Mouse (Mus musculus): ENCODE measurements around the gene Kcng3. TPM values are rescaled to one million over a fixed set of nuclear protein-coding genes. Genes with fewer than 3 reads are reported as not detected.

The Kcng3 gene
- polyA plus RNA-seq, 1 experiment from 2014 or later, result 0.05 TPM

DNA sequence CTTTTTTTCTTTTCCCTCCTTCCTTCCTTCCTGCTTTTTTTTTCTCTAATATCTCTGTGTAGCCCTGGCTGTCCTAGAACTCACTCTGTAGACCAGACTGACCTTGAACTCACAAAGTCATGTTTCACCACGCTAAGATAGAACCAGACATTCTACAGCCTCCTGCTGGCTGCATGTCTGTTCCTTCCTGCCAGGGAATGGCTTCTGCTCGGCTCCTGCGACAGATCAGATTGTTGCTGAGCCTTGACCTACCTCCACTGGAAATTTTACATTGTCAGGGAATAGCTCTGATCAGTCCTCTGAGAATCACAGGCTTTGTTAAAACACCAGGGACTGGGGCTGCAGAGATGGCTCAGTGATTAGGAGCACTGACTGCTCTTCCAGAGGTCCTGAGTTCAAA lies 24.0 kb upstream of the Kcng3 start:
- H3K9me3 ChIP-seq (ENCODE audit: control insufficient read depth, low read length), result no peaks in the 10 kb centered on the region
- H3K36me3 ChIP-seq (ENCODE audit: control insufficient read depth, insufficient read depth, low read length), result no peaks in the 10 kb centered on the region
- no peak overlapping the region for H3K4me3 ChIP-seq (ENCODE audit: low read depth, low read length)
- ATAC-seq (ENCODE audit: low FRiP score), result no peak
- H3K9ac ChIP-seq (ENCODE audit: low read depth, low read length), result no peak overlapping the region
- WGBS, result 81% methylated on average over 3 of the region's 3 CpGs
- H3K4me2 ChIP-seq (replicated peaks; ENCODE audit: low read depth, low read length), result no peak overlapping the region
- H3K4me1 ChIP-seq (replicated peaks; ENCODE audit: control insufficient read depth, insufficient read depth, low read length), result no peaks in the 10 kb centered on the region
- no peak for DNase-seq (ENCODE audit: low spot score)
- H3K27ac ChIP-seq (ENCODE audit: low read depth, low read length), result no peak overlapping the region
- no peaks in the 10 kb centered on the region for H3K27me3 ChIP-seq (ENCODE audit: control insufficient read depth, insufficient read depth, low read length)

DNA sequence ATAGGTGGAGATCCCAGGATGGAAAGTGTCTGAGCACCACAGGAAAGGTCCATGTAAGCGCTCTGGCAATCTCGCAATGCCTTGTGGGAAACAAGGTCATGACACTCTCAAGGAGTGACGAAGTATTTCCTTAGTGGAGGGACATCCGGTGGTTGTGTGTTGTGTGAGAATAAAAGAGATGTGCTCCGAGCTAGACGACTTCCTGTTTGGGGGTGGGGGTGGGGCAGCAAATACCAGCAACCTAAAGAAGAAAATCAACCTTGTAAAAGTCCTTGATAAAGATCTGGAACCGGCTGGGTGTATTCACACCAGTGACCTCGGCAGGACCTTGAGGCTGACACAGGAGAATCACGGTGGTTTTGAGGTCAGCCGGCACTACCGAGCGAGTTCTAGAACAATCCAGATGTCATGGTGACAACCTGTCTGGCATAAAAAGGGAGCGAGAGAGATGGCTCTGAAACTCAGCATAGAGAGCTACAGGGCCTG lies 23.0 kb upstream of the Kcng3 start:
- H3K36me3 ChIP-seq (ENCODE audit: control insufficient read depth, insufficient read depth, low read length), result no peaks in the 10 kb centered on the region
- H3K4me2 ChIP-seq (replicated peaks; ENCODE audit: low read depth, low read length), result no peak overlapping the region
- ATAC-seq (ENCODE audit: low FRiP score) (no peak), DNase-seq (ENCODE audit: low spot score) (no peak)
- no peak overlapping the region for H3K27ac ChIP-seq (ENCODE audit: low read depth, low read length)
- H3K4me1 ChIP-seq (replicated peaks; ENCODE audit: control insufficient read depth, insufficient read depth, low read length), result no peaks in the 10 kb centered on the region
- no peaks in the 10 kb centered on the region for H3K27me3 ChIP-seq (ENCODE audit: control insufficient read depth, insufficient read depth, low read length)
- 77% methylated on average over 13 of the region's 13 CpGs for WGBS
- no peaks in the 10 kb centered on the region for H3K9me3 ChIP-seq (ENCODE audit: control insufficient read depth, low read length)
- H3K9ac ChIP-seq (ENCODE audit: low read depth, low read length), result no peak overlapping the region
- H3K4me3 ChIP-seq (ENCODE audit: low read depth, low read length), result no peak overlapping the region

GRCm38 (mm10) chr17:83653635-83654034 lies 21.9 kb upstream of the Kcng3 start:
- DNase-seq (ENCODE audit: low spot score) (no peak), ATAC-seq (ENCODE audit: low FRiP score) (no peak)
- WGBS, result 95% methylated on average over 3 of the region's 3 CpGs
- no peaks in the 10 kb centered on the region for H3K27me3 ChIP-seq (ENCODE audit: control insufficient read depth, insufficient read depth, low read length)
- H3K9ac ChIP-seq (ENCODE audit: low read depth, low read length), result no peak overlapping the region
- no peak overlapping the region for H3K4me2 ChIP-seq (replicated peaks; ENCODE audit: low read depth, low read length)
- no peaks in the 10 kb centered on the region for H3K36me3 ChIP-seq (ENCODE audit: control insufficient read depth, insufficient read depth, low read length)
- H3K4me3 ChIP-seq (ENCODE audit: low read depth, low read length), result no peak overlapping the region
- no peaks in the 10 kb centered on the region for H3K9me3 ChIP-seq (ENCODE audit: control insufficient read depth, low read length)
- no peaks in the 10 kb centered on the region for H3K4me1 ChIP-seq (replicated peaks; ENCODE audit: control insufficient read depth, insufficient read depth, low read length)
- H3K27ac ChIP-seq (ENCODE audit: low read depth, low read length), result no peak overlapping the region

DNA sequence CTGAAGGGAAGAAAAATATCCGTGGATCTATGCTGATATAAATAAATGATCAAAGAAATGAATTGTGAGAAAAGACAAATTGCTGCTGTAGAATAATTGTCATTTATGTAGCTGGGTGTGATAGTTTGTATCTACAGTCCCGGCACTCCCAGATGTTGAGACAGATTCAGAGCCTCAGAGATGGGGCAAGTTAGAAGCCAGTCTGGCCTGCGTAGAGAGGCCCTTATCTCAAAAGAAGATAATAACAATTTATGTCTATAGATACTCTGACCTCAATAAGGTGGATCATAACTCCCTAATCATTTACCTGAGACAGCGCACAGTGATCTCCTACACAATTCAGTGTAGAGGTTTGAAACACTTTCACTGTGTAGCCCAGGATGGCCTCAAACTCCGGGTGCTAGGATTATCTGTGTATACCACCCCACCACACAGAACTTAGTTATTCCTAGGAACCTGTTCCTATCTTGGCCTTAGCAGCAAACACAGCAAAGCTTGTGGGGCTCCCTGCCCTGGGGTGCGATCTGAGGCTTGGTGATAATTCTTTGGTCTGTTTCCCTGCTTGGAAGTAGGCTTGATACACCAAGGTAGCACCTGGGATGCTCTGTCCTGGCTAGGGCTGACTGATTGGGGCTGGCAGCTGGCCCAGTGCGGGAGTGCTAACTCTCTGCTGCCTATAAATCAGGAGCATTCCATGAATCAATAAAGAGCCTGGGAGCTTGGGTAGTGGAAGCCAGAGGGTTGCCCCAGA lies 19.4 kb upstream of the Kcng3 start:
- H3K4me3 ChIP-seq (ENCODE audit: low read depth, low read length), result no peak overlapping the region
- ATAC-seq (ENCODE audit: low FRiP score) (no peak), DNase-seq (ENCODE audit: low spot score) (no peak)
- no peak overlapping the region for H3K27ac ChIP-seq (ENCODE audit: low read depth, low read length)
- no peak overlapping the region for H3K4me2 ChIP-seq (replicated peaks; ENCODE audit: low read depth, low read length)
- no peaks in the 10 kb centered on the region for H3K9me3 ChIP-seq (ENCODE audit: control insufficient read depth, low read length)
- 91% methylated on average over 7 of the region's 7 CpGs for WGBS
- no peaks in the 10 kb centered on the region for H3K4me1 ChIP-seq (replicated peaks; ENCODE audit: control insufficient read depth, insufficient read depth, low read length)
- H3K27me3 ChIP-seq (ENCODE audit: control insufficient read depth, insufficient read depth, low read length), result no peaks in the 10 kb centered on the region
- H3K9ac ChIP-seq (ENCODE audit: low read depth, low read length), result no peak overlapping the region
- H3K36me3 ChIP-seq (ENCODE audit: control insufficient read depth, insufficient read depth, low read length), result no peaks in the 10 kb centered on the region

DNA sequence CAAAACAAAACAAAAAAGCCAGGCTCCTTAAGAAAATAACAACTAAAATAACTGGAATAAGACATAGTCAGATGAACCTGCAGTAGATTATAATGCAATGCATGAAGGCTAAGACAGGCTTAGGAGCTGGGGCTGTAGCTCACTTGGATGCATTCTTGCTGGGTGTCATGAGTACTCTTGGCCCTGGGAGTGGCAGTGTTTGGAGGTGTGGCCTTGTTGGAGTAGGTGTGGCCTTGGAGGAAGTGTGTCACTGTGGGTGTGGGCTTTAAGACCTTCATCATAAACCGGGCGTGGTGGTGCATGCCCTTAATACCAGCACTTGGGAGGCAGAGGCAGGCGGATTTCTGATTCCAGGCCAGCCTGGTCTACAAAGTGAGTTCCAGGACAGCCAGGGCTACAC lies 18.3 kb upstream of the Kcng3 start:
- H3K27me3 ChIP-seq (ENCODE audit: control insufficient read depth, insufficient read depth, low read length), result no peaks in the 10 kb centered on the region
- WGBS, result 97% methylated on average over 3 of the region's 3 CpGs
- H3K4me1 ChIP-seq (replicated peaks; ENCODE audit: control insufficient read depth, insufficient read depth, low read length), result no peaks in the 10 kb centered on the region
- DNase-seq (ENCODE audit: low spot score) (no peak), ATAC-seq (ENCODE audit: low FRiP score) (no peak)
- H3K4me2 ChIP-seq (replicated peaks; ENCODE audit: low read depth, low read length), result no peak overlapping the region
- no peaks in the 10 kb centered on the region for H3K9me3 ChIP-seq (ENCODE audit: control insufficient read depth, low read length)
- H3K36me3 ChIP-seq (ENCODE audit: control insufficient read depth, insufficient read depth, low read length), result no peaks in the 10 kb centered on the region
- no peak overlapping the region for H3K9ac ChIP-seq (ENCODE audit: low read depth, low read length)
- no peak overlapping the region for H3K4me3 ChIP-seq (ENCODE audit: low read depth, low read length)
- no peak overlapping the region for H3K27ac ChIP-seq (ENCODE audit: low read depth, low read length)

GRCm38 (mm10) chr17:83647413-83647812 lies 15.7 kb upstream of the Kcng3 start:
- Histone ChIP-seq H3K27me3 (ENCODE audit: control insufficient read depth, insufficient read depth, low read length) (no peaks in the 10 kb centered on the region), H3K36me3 (ENCODE audit: control insufficient read depth, insufficient read depth, low read length) (no peaks in the 10 kb centered on the region), H3K4me3 (ENCODE audit: low read depth, low read length) (no peak overlapping the region), H3K9ac (ENCODE audit: low read depth, low read length) (no peak overlapping the region), H3K27ac (ENCODE audit: low read depth, low read length) (no peak overlapping the region), H3K4me1 (replicated peaks; ENCODE audit: control insufficient read depth, insufficient read depth, low read length) (no peaks in the 10 kb centered on the region), H3K4me2 (replicated peaks; ENCODE audit: low read depth, low read length) (no peak overlapping the region), H3K9me3 (ENCODE audit: control insufficient read depth, low read length) (no peaks in the 10 kb centered on the region)
- DNase-seq (ENCODE audit: low spot score) (no peak), ATAC-seq (ENCODE audit: low FRiP score) (no peak)
- WGBS, result 92% methylated on average over 7 of the region's 7 CpGs

DNA sequence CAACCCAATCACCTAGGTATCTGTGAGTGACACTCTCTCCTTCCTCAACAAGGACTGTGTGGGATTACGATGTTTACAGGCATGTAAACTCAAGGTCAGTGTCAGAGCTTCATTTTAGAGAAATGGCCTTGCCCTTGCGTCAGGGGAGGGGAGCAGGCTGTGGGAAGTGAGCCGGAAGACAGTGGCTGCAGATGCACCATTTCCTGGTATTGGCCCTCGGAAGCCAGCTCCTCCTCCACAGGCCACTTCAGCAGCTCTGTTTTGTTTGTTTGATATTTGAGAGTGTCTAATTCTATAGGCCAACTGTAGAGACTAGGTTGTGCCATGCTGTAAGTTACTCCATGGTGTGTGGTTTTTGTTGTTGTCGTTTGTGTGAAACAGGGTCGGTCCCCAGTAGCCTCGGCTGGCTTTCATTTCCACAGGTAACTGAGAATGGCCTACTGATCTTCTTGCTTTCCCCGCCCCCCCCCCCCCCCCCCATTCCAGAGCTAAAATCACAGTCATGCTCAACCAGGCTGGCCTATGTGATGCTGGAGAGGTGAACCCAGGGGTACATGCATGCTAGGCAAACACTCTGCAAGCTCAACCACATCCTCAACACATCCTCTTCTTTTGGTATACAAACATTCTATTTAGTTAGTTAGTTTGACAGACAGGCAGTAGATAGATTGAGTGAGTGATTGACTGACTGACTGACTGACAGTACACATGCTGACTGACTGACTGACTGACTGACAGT lies 14.9 kb upstream of the Kcng3 start:
- H3K27me3 ChIP-seq (ENCODE audit: control insufficient read depth, insufficient read depth, low read length), result no peaks in the 10 kb centered on the region
- no peaks in the 10 kb centered on the region for H3K4me1 ChIP-seq (replicated peaks; ENCODE audit: control insufficient read depth, insufficient read depth, low read length)
- H3K9ac ChIP-seq (ENCODE audit: low read depth, low read length), result no peak overlapping the region
- DNase-seq (ENCODE audit: low spot score), result no peak
- H3K4me3 ChIP-seq (ENCODE audit: low read depth, low read length), result no peak overlapping the region
- 90% methylated on average over 8 of the region's 8 CpGs for WGBS
- no peaks in the 10 kb centered on the region for H3K36me3 ChIP-seq (ENCODE audit: control insufficient read depth, insufficient read depth, low read length)
- no peak for ATAC-seq (ENCODE audit: low FRiP score)
- H3K9me3 ChIP-seq (ENCODE audit: control insufficient read depth, low read length), result no peaks in the 10 kb centered on the region
- no peak overlapping the region for H3K27ac ChIP-seq (ENCODE audit: low read depth, low read length)
- H3K4me2 ChIP-seq (replicated peaks; ENCODE audit: low read depth, low read length), result no peak overlapping the region

DNA sequence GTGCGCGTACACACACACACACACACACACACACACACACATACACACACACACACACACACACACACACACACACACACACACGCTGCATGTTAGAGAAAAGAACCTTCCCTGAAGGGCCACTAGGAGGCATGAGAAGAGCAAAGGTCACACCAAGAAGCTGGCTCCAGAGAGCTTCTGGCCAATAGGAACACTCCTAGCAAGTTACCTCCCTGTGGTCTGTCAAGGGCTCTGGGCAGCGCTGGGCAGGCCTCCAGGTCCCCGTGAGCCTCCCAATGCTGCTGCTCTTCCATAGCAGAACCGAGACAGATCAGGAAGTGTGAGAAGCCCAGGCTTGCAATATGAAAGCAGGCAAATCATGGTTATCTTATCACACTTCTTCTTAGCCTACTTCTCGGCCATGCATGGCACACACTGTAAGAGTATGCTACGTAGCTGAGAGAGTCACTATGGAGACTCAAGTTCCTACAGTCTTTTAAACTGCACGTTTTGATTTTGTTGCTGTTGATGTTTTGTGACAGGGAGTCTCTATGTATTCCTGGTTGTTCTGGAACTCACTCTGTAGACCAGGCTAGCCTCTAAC lies 13.6 kb upstream of the Kcng3 start:
- H3K9me3 ChIP-seq (ENCODE audit: control insufficient read depth, low read length), result no peaks in the 10 kb centered on the region
- ATAC-seq (ENCODE audit: low FRiP score) (no peak), DNase-seq (ENCODE audit: low spot score) (no peak)
- no peak overlapping the region for H3K4me2 ChIP-seq (replicated peaks; ENCODE audit: low read depth, low read length)
- no peaks in the 10 kb centered on the region for H3K4me1 ChIP-seq (replicated peaks; ENCODE audit: control insufficient read depth, insufficient read depth, low read length)
- WGBS, result 68% methylated on average over 8 of the region's 9 CpGs
- no peaks in the 10 kb centered on the region for H3K36me3 ChIP-seq (ENCODE audit: control insufficient read depth, insufficient read depth, low read length)
- H3K27me3 ChIP-seq (ENCODE audit: control insufficient read depth, insufficient read depth, low read length), result no peaks in the 10 kb centered on the region
- H3K4me3 ChIP-seq (ENCODE audit: low read depth, low read length), result no peak overlapping the region
- H3K9ac ChIP-seq (ENCODE audit: low read depth, low read length), result no peak overlapping the region
- H3K27ac ChIP-seq (ENCODE audit: low read depth, low read length), result no peak overlapping the region

All from hindbrain, embryonic 11.5 days (tissue).